Mouse (Mus musculus) cortical plate, adult 2 months (tissue): ENCODE measurements around the gene Gltpd2.

ENCODE experiments used
- CTCF ChIP-seq: fragments of 200-500 bp; IDR thresholded peaks from 2 replicates; pipeline ENCODE4 v1.5.1; 2011; ENCODE audit warnings: mild to moderate bottlenecking, control low read depth, low read length; ENCODE audit not compliant: insufficient read depth; ENCODE audit errors: extremely low read depth
- POLR2A ChIP-seq: fragments of 200-500 bp; IDR thresholded peaks from 2 replicates; pipeline ENCODE4 v1.6.1; 2011; ENCODE audit warnings: mild to moderate bottlenecking, low read length, control low read depth; ENCODE audit not compliant: insufficient read depth; ENCODE audit errors: extremely low read depth

DNA sequence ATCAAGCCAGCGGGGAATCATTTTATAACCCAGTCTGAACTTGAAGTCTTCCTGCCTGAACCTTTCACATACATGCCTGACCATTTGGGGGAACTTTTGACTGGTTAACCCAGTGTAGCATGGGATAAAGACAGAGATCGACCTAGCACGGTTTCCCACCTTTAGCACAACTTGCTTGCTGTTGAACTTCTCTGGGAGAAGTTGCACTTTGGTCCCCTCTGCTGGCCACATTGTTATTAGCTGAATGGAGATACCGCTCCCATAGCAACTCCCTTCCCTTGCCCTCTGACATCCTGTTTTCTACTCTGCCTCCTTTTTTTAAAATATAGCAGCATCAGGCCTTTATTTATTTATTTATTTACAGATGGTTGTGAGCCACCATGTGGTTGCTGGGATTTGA is 12.6 kb upstream of the Gltpd2 start:
- TF ChIP-seq POLR2A (no peak), CTCF (peak; percentile 63)
